Mouse (Mus musculus) embryonic stem cell, embryonic (primary cell): Measurements from ENCODE around the gene Prlh.

Source experiments
- CTCF ChIA-PET, 4 experiments: fragments of 300-600 bp in 2 of 4; fragments of 350-600 bp in 2 of 4; sonication (Branson Sonifier 250); formaldehyde crosslinking; loops; one replicate each; lab custom pipeline; 2022; ENCODE audit warnings: inconsistent platforms in 2 of 4; lab: Charles Lee
- POLR2A ChIA-PET, 4 experiments: fragments of 300-600 bp in 2 of 4; fragments of 350-600 bp in 2 of 4; sonication (Branson Sonifier 250); formaldehyde crosslinking; loops; one replicate each; lab custom pipeline; 2022; ENCODE audit warnings: antibody characterized with exemption in 4 of 4, inconsistent platforms in 1 of 4; lab: Charles Lee

Gene Prlh

DNA sequence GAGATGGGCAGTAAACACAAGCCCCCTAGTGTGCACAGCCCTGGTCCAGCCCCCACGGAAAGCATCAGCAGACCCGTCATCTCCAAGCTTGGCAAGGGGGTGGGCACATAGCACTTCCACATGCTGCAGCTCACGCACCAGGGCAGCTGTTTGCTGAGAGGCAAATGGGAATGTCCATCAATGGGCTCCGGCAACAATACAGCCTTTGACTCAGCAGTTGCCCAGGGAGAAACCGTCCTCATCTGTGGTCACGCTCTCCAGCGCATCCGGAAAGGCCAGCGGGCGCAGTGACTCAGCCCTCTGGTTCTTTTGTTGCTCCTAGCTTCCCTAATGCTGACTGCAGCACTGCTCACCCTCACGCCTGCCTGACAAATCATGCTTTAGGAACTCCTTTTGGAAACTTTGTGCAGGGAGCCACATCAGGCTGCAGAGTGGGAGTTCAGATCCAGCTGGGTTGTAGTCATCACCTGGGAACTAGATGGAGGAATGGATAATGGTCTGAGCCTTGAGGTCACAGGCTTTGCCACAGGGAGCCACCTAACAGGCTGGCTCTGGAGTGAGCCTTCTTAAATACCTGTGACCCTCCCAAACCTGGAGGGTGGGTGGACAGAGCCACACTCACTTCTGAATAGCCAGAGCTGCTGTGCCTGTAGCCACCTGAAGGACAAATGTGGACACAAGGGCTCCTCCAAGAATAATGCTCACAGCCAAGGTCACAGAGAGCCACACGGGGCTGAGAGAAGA is 22.2 kb downstream of the Prlh start:
- POLR2A ChIA-PET: interaction anchor here in 3 of 4 experiments (0.6 to 0.8 kb wide), 3 partner anchors 135 to 425 kb away, joined by 3 to 4 read pairs (median 4); partner anchors contain the start of gene Cops8 (in 1 of the 3)
- CTCF ChIA-PET: interaction anchor here in 2 of 4 experiments (0.6 to 3.6 kb wide), 6 partner anchors 42 to 765 kb away, joined by 4 to 34 read pairs (median 8); partner anchors contain the start of genes Erfe (in 1 of the 2) and Ube2f (in 1 of the 2)

DNA sequence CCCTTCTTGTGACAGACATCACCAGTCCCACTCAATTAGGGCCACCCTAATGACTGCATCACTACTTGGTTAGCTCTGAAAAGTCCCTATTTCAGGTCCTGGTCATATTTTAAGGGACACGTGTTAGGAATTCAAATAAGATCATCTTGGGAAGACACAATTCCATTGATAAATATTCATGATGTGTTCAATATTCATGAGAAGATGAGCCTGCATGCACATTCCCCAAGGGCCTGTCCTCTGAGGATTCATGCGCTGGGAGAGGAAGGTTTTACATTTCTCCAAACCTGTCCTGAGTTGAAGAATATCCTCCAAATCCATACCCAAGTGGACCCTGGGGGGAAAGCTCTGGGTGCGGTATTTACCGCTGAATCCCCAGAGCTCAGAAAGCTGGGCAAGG is 23.1 kb downstream of the Prlh start:
- CTCF ChIA-PET: interaction anchor here in 3 of 4 experiments (0.5 to 3.6 kb wide), 4 partner anchors 45 to 335 kb away, joined by 3 to 26 read pairs (median 6); no protein-coding TSS in a partner anchor

GRCm38 (mm10) chr1:90980638-90981330 is 27.9 kb downstream of the Prlh start:
- ChIA-PET CTCF (interaction anchor here in 2 of 4 experiments (0.5 to 1.4 kb wide), 2 partner anchors 81 to 199 kb away, joined by 3 to 4 read pairs; partner anchors contain the start of gene Ramp1 (in 1 of the 2)), POLR2A (interaction anchor here in 1 of 4 experiments (0.6 kb wide), 1 partner anchor 172 kb away, joined by 3 read pairs; no protein-coding TSS in a partner anchor)

More for the DNA sequence above, 23.1 kb downstream of the Prlh start:
- POLR2A ChIA-PET: no interaction called here

DNA sequence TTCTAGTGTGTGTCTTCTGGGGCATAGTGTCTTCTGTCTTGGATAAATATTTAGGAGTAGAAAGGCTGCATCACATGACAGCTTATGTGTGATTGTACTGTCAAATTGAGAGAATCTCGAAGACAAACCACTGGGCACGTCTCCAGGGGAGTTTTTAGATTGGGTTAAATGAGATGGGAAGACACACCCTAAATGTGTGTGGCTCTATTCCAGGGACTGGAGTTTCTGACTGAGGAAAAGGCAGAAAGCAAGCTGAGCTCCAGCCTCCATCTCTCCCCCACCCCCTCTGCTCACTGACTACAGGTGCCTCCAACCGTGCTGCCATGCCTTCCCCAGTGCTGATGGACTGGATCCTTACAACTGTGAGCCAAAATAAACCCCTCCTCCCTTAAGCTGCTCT is 28.4 kb downstream of the Prlh start:
- ChIA-PET POLR2A (no interaction called here), CTCF (interaction anchor here in 1 of 4 experiments (1.4 kb wide), 1 partner anchor 199 kb away, joined by 4 read pairs; the partner anchor contains the start of gene Ramp1)

- CTCF ChIA-PET: no interaction called here
- POLR2A ChIA-PET: no interaction called here
Measured at GRCm38 (mm10) chr1:90995916-90996315, 43.0 kb downstream of the Prlh start.

- POLR2A ChIA-PET: no interaction called here
- CTCF ChIA-PET: interaction anchor here in 1 of 4 experiments (2.0 kb wide), 1 partner anchor 24 kb away, joined by 10 read pairs; no protein-coding TSS in a partner anchor
Measured at GRCm38 (mm10) chr1:90997136-90997535, 44.2 kb downstream of the Prlh start.

GRCm38 (mm10) chr1:90997641-90998040 is 44.7 kb downstream of the Prlh start:
- CTCF ChIA-PET: interaction anchor here in 1 of 4 experiments (1.0 to 2.0 kb wide), 2 partner anchors 24 to 28 kb away, joined by 3 to 10 read pairs; partner anchors contain the start of gene Rab17
- POLR2A ChIA-PET: no interaction called here

GRCm38 (mm10) chr1:90998268-90998890 is 45.5 kb downstream of the Prlh start, which contains the start of gene Lrrfip1:
Lrrfip1 (plus strand) TSS chr1:90998737.
- CTCF ChIA-PET: interaction anchor here (0.6 to 2.0 kb wide), 5 partner anchors 25 to 347 kb away, joined by 3 to 10 read pairs (median 3); partner anchors contain the start of gene Rab17 (in 1 of the 4)

DNA sequence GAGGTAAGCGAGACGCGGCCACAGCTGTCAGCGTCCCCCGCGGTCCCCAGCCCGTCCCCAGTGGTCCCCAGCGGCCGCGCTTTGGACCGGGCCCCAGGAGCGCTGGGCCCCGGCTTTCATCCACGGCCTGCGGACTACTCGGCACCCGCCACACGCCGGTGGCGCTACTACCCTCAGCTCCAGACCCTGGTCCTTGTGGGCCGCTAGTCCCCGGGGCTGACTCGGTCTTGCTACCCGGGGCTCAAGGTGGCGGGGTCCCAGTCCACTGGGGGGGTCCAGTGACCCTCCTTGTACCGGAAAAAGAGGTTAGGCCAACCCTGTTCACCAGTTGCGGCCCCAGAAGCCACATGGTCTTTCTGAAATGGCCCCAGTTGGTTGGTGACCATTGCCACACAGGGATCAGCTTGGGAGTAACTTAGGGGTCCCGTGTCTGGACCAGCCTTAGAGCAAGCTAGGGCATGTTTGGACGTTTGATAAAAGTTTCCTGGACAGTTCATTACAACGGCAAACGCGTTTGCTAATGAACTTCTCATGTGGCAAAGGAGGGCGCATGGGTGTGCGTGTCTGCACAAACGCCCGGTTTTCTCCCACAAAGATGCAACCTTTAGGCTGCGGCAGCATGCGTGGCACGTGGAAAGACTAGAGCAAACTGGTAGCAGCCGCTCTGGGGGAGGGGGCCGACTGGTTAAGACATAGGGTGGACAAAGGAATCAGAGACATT is 46.1 kb downstream of the Prlh start:
- POLR2A ChIA-PET: interaction anchor here in 1 of 4 experiments (1.0 to 1.6 kb wide), 3 partner anchors 54 to 414 kb away, joined by 3 read pairs; partner anchors contain the start of genes Hes6 and Ube2f
- CTCF ChIA-PET: interaction anchor here in 1 of 4 experiments (1.3 kb wide), 1 partner anchor 26 kb away, joined by 3 read pairs; no protein-coding TSS in a partner anchor

More at GRCm38 (mm10) chr1:90998268-90998890, 45.5 kb downstream of the Prlh start, which contains the start of gene Lrrfip1:
- POLR2A ChIA-PET: interaction anchor here in 1 of 4 experiments (1.0 to 1.6 kb wide), 3 partner anchors 54 to 415 kb away, joined by 3 read pairs; partner anchors contain the start of genes Hes6 and Ube2f

- CTCF ChIA-PET: no interaction called here
Measured at GRCm38 (mm10) chr1:90999911-91000601, 47.1 kb downstream of the Prlh start.

GRCm38 (mm10) chr1:91001101-91001500 is 48.2 kb downstream of the Prlh start:
- ChIA-PET POLR2A (interaction anchor here in 1 of 4 experiments (0.5 kb wide), 1 partner anchor 693 kb away, joined by 3 read pairs; no protein-coding TSS in a partner anchor), CTCF (no interaction called here)

More at GRCm38 (mm10) chr1:90999911-91000601, 47.1 kb downstream of the Prlh start:
- POLR2A ChIA-PET: interaction anchor here in 1 of 4 experiments (1.6 kb wide), 1 partner anchor 53 kb away, joined by 3 read pairs; no protein-coding TSS in a partner anchor

DNA sequence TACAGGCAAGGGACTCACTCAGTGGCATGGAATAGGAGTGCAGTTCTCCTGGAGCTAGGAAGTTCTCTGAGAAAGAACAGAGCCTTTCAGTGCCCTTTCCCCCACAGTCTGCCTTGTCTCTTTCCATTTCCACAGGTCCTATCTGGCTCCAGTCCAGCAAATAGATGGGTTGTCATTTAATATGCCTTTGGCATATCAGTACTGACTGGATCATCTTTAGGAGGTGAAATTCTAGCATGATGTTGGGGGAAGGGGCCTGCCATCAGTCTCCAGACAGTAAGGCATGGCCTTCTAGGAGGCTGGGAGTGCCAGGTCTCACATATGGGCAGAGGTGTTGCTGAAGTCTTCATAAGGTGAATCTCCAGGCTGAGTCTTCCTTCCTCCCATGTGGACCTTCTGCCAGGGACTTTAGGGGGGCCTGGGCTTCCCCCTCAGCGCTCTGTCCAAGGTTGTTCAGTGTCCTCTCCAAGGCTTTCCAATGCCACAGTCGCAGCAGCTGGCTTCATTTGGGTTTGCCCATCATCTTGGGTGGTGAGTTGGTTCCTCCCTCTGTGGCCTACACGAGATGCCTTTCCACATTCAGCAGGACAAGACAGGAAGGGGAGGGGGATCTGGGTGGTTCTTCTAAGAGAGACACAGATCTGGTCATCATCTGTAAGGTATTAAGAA is 49.1 kb downstream of the Prlh start:
- ChIA-PET CTCF (interaction anchor here in 1 of 4 experiments (1.2 kb wide), 1 partner anchor 73 kb away, joined by 3 read pairs; no protein-coding TSS in a partner anchor), POLR2A (interaction anchor here in 1 of 4 experiments (0.6 kb wide), 1 partner anchor 20 kb away, joined by 3 read pairs; no protein-coding TSS in a partner anchor)

DNA sequence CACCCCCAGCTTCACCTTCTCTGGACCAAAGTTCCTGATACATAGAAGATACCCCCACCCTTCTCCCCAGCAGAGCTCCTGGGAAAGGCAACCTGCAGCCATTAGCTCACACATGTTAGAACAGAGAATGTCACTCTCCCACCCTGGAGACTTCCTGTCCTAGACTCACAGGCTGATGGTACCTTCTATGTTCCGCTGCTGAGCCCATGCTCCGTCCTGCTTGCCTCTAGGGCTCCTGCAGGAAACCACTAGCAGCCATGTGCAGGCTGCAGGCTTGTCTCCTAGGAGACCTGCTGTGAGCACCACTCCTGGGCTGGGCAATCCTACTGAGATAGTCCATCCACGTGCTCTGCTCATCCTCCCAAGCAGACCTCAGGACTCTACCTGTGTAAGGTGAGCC is 49.7 kb downstream of the Prlh start:
- CTCF ChIA-PET: interaction anchor here in 1 of 4 experiments (1.2 kb wide), 1 partner anchor 74 kb away, joined by 3 read pairs; no protein-coding TSS in a partner anchor
- POLR2A ChIA-PET: interaction anchor here in 1 of 4 experiments (0.6 kb wide), 1 partner anchor 20 kb away, joined by 3 read pairs; no protein-coding TSS in a partner anchor
